Mouse (Mus musculus) thymus, postnatal 14 days (tissue): Measurements from ENCODE around the gene Kcnk5.

Experiments used
- DNase-seq: peaks from one replicate; pipeline ENCODE4 v3.0.0; 2021

Gene Kcnk5

DNA sequence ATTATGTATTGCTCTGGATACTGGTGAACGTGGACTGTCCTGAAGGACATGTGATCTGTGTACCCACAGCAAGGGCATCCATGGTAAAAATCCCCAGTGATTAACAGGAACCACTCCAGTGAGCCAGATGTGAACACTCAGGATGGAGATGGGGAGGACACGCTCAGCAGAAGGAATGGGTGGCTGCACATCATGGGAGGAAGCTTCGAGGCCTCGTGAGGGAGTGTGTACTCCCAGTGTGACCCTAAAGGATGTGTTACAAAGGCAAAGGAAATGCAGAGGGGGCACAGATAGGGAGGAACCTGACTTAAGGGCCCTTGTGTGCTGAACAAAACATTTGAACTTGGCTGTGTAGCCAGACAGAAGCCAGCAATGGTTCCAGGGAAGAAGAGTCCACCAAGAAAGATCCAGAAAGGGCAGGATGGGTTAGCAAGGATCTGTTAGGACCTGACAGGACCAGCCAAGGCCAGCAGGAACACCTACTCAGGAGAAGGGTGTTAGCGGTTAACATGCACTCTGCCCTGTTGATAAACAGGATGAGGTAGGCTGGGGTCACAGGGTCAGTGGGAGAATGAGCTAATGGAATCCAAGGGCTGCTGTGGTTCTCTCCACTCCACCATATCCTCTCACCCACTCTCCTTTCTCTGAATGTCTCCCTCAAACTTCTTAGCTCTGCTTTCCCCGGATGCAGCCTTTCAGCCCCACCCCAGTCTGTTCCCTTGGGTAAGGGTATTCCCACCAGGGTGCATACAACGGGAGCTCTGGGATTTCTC lies 68.2 kb downstream of the Kcnk5 start:
- DNase-seq, result no peak

GRCm38 (mm10) chr14:20112218-20112617 lies 69.4 kb downstream of the Kcnk5 start:
- DNase-seq, result no peak

DNA sequence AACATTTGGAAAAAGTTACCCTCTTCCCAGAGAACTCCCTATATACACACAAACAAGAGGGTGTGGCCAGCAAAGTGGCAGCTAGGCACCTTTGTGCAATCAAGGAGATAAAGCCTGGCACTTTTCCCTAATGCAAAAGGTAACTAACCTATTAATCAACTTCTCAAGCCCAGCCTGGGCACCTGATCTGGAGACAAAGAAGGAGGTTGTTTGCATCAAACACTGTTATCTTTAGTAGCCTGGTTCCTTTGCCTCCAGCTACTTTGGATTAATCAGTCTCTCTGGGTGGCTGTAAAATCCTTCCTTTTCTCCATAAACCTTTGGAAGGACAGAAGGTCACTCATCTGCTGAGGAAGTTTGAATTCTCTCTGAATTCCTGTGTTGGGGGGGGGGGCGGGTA lies 70.7 kb downstream of the Kcnk5 start:
- no peak for DNase-seq

DNA sequence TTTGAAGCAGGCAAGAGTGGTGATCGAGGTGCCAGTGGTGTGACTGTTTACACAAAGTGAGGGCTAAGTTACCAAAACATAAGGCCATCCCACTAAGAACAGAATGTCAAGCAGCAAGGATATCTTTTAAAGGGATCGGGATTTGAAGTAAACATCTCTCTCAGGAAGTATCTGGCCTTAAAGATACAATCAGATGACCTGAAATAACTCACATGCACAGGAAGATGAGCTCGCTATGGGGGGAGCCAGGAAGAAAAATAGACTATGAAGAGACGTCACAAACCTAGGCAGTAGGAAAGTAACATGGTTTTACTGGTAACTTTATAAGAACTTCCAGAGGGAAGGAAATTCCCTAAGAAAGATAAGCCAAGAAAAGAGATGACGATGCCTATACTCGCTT lies 75.3 kb downstream of the Kcnk5 start:
- no peak for DNase-seq

- DNase-seq, result no peak
These were observed 78.4 kb downstream of the Kcnk5 start for GRCm38 (mm10) chr14:20103207-20103606.

GRCm38 (mm10) chr14:20098061-20098460 lies 83.5 kb downstream of the Kcnk5 start:
- DNase-seq, result no peak

GRCm38 (mm10) chr14:20094942-20095341 lies 86.7 kb downstream of the Kcnk5 start:
- DNase-seq, result no peak

DNA sequence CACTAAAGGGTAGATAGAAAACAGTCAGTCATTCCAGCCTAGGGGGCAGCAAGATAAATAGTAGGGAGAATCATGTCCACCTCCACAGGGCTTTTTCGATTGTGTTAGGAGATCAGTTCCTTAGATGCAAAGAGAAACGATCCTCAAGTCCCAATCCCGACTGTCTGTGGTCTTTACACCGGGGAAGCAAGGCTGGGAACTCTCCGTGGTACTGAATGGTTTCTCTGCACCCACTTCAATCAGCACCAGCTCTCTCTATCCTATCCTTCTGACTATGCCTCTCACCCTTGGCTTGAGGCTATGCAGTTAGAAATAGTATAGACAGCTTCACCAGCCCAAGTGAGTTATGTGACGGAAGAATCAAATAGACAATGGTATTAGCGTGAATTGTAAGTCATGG lies 88.1 kb downstream of the Kcnk5 start:
- DNase-seq, result peak; percentile 47
